Comparison of ENCODE assay signal across 18 mouse cellular contexts in the genomic region with DNA sequence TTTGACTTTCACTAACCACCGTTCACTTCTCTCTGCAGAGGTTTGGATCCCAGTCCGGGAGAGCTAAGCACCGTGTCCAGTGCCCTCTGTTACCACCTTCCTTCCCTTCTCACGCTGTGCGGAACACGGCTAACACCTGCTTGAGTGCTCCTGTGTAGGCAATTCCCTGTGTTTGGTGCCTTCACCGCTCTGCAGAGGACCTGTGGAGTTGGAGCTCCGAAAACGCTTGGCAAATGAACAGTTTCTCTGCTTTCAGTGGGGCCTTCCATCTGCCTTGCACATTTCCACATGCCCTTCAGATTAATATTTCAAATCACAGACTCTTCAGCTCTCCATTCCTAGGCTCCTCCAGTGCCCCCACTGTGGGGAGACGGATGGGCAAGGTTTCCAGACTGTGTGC.
"Had no signal": no experiment of that assay in that cellular context is flagged by ENCODE, and none has a peak within 500 bp of the region (broad histone marks: within the 10 kb centered on the region; RNA-seq: fewer than 3 reads in every experiment).

No protein-coding gene starts in this region.

- ATAC-seq: midbrain, embryonic 13.5 days; midbrain, embryonic 16.5 days had no signal

- H3K36me3 ChIP-seq: liver, embryonic 13.5 days; midbrain, embryonic 13.5 days; neural tube, embryonic 13.5 days; stomach, embryonic 15.5 days had no signal

- H3K27ac ChIP-seq: kidney, postnatal 0 days; layer of hippocampus, adult 2 months; left cerebral cortex, adult 2 months; liver, embryonic 13.5 days; midbrain, embryonic 13.5 days; neural tube, embryonic 13.5 days; stomach, embryonic 15.5 days had no signal

- DNase-seq: kidney, postnatal 25 days; layer of hippocampus, adult 9-11 months; liver, embryonic 13.5 days; lung, adult 2 months; lung, postnatal 14 days; lung, postnatal 4 days; retina, postnatal 1 day; right cerebral cortex, postnatal 25 days; spleen, adult 18-20 months; thymus, postnatal 25 days had no signal

- H3K9ac ChIP-seq: liver, embryonic 13.5 days; midbrain, embryonic 13.5 days; neural tube, embryonic 13.5 days; stomach, embryonic 15.5 days had no signal

- H3K4me2 ChIP-seq: liver, embryonic 13.5 days; midbrain, embryonic 13.5 days; neural tube, embryonic 13.5 days; stomach, embryonic 15.5 days had no signal

- H3K27me3 ChIP-seq: liver, embryonic 13.5 days; midbrain, embryonic 13.5 days; neural tube, embryonic 13.5 days; stomach, embryonic 15.5 days had no signal

- H3K9me3 ChIP-seq: liver, embryonic 13.5 days; midbrain, embryonic 13.5 days; neural tube, embryonic 13.5 days; stomach, embryonic 15.5 days had no signal

- H3K4me1 ChIP-seq: liver, embryonic 13.5 days; stomach, embryonic 15.5 days had no signal

- H3K4me3 ChIP-seq: layer of hippocampus, adult 2 months; left cerebral cortex, adult 2 months; liver, embryonic 13.5 days; midbrain, embryonic 13.5 days; myocyte; neural tube, embryonic 13.5 days; stomach, embryonic 15.5 days had no signal
